Mouse (Mus musculus): ENCODE measurements around the gene Trim16. TPM values are rescaled to one million over a fixed set of nuclear protein-coding genes. Genes with fewer than 3 reads are reported as not detected.

Trim16 gene
- polyA plus RNA-seq (2017; shearing (Covaris generic)) = 4.0 TPM

DNA sequence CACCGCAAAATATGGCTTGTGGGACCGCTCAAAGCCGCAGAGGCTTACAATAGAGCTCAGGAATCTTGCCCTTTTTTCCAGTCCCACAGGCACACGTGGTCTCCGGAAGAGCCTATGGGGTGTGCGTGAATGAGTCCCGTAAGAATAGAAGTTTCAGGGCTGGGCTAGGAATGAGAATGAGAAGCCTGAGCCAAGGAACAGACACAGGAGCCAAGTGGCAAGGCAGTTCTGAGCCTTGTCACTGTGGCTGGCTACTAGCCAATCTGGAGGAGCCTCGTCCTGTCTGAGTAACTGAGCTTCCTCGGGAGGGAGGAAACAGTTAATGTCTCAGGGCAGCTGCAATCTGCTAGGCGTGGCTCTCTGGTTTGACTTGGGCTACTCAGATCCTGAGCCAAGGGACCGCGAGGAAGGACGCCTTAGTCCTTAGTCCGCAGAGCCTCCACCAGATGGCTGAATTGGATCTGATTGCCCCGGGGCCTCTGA lies at the start of gene Trim16:
Gene Trim16, plus strand, starts transcription at position 173 of the 483 bp plus-strand sequence.

DNA sequence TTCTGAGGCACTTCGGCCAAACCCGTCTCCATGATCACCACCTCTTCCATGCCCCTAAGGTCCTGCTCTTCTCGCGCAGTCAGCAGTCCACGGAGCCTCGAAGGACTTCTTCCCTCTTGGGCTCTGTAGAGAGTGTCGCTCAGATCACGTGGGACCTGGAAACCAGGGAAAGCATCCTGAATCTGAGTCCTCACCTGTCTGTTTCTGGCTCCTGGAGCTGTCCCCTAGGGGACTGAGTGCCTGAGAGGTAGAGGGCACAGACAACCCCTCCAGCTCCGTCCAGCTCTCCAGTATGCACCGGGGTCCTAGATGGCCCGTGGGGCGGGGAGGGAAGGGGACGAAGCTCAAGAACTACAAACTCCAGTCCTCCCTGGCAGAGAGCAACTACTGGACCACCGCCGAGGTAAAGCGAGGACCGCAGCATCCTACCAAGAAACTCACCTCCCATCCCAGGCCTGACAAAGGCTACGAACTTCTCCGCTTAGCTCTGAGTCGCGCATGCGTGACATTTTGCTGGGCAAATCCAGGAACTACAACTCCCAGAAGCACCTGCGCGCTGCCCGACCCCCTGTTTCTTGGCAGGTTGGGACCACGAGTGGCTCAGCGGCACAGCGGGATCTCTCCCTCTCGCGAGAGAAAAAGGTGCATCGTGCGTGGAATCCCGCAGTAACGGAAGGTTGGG lies 31.0 kb upstream of the Trim16 start, which contains the start of gene Zfp286:
Gene Zfp286, minus strand, starts transcription at position 528 of the 682 bp plus-strand sequence.

DNA sequence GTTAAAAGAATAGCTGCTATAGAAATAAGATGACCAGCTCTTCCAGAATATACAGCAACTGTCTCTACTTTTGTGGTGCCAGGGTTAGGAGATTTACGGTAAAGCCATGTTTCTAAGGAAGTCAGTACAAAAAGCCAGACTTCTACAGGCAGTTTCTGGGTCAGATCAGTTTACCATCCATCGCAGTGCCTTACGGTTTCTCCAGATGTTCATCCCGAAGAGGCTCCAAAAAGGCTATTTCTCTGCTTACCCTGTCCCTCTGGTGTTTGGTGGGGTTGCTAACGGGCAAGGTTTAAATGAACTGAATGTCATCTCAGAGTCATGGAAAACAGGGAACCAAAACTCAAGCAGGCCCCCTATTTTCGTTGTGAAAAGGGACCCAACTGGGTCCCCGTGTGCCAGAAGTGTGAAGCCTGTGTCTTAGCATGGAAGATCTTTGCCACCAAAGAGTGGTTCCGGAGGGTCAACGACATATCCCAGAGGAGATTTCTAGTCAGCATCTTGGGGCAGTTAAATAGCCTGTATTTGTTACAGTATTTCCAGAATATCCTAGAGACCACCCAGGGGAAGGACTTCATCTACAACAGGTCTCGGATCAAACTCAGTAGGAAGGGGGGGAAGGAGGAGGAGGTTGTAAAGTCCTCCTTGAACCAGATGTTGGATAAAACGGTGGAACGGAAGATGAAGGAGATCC lies 27.1 kb downstream of the Trim16 start, which contains the start of gene Fbxw10:
Gene Fbxw10, plus strand, starts transcription at position 109 of the 694 bp plus-strand sequence.

DNA sequence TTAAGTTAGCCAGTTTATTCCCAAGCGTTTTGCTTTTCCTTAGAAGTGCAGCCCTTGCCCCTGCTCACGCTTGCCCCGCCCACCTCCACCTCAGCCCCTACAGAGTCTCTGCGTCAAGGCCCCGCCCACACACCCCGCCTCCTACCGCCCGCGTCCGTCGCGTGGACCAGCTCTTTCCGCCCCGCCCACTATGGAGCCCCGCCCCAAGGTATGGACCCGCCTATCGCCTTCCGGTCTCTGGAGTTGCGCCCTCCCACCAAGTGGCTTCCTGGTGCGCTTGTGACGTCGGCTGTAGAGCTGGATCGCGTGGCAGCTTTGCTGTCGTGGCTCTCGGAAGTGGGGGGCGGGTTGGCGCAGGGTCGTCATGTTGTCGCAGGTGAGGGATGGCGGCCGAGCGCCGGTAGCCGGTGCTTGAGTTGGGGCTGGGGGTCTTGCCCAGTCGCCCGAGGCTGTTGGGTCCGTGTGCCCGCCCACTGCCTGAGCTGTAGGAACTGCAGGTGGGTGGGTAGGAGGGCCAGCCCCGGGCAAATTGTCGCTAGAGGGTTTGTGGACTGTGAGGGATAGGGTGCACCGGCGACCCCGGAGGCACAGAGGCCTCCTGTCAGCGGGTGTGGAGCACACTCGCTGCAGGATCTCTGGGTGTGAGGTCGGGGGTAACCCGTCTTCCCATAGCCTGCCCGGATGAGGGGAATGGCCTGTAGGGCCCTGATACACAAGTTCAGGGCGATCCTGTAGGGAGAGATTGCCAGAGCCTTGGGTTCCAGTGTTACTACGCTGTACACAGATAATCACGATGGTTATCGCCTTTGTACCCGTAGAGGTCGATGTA lies 59.4 kb downstream of the Trim16 start, which contains the start of gene Tvp23b:
Gene Tvp23b, plus strand, starts transcription at position 236 of the 829 bp plus-strand sequence.

Other genes with a start within 250 kb of the Trim16 start
- 135 TPM for gene Trpv2, start 245.7 kb upstream of the Trim16 start, polyA plus RNA-seq (2017; shearing (Covaris generic))
- gene Lrrc75a, start 171.7 kb upstream of the Trim16 start, polyA plus RNA-seq (2017; shearing (Covaris generic)) = 1.6 TPM
- 41.0 TPM for gene Mmgt2, start 171.6 kb upstream of the Trim16 start, polyA plus RNA-seq (2017; shearing (Covaris generic))
- 44.8 TPM for gene Zfp287, start 88.3 kb upstream of the Trim16 start, polyA plus RNA-seq (2017; shearing (Covaris generic))
- gene Gm10428, start 67.1 kb upstream of the Trim16 start, polyA plus RNA-seq (2017; shearing (Covaris generic)) = not detected
- gene Zfp286, start 30.8 kb upstream of the Trim16 start, polyA plus RNA-seq (2017; shearing (Covaris generic)) = 3.0 TPM
- 5.0 TPM for gene Fbxw10, start 26.8 kb downstream of the Trim16 start, polyA plus RNA-seq (2017; shearing (Covaris generic))
- 59.5 TPM for gene Tvp23b, start 59.2 kb downstream of the Trim16 start, polyA plus RNA-seq (2017; shearing (Covaris generic))
- not detected for gene Cdrt4, start 131.0 kb downstream of the Trim16 start, polyA plus RNA-seq (2017; shearing (Covaris generic))
- gene Tekt3, start 241.4 kb downstream of the Trim16 start, polyA plus RNA-seq (2017; shearing (Covaris generic)) = not detected

Measured in inflammation-experienced regulatory T-cells, adult 16 weeks (primary cell).